22 mouse cellular contexts compared by ENCODE assay signal in genomic region chr16:21496799-21497198, GRCm38 (mm10).
DNase-seq lines count a peak whose midpoint lies in the region; ATAC-seq and TF ChIP-seq lines count a peak whose summit lies in the region.
"Had no signal": no experiment of that assay in that cellular context is flagged by ENCODE, and none has a peak within 500 bp of the region (broad histone marks: within the 10 kb centered on the region; RNA-seq: fewer than 3 reads in every experiment).

No protein-coding gene starts in this region.

- H3K4me3 ChIP-seq in heart, embryonic 13.5 days: no peak overlapping the region
- no peak overlapping the region for H3K4me3 ChIP-seq in heart, postnatal 0 days (ENCODE audit: low read depth, low read length)
- H3K4me3 ChIP-seq in heart, embryonic 11.5 days (ENCODE audit: low read depth, low read length): no peak overlapping the region
- H3K4me3 ChIP-seq in liver, embryonic 13.5 days (replicated peaks): no peak overlapping the region
- H3K4me3 ChIP-seq in liver, embryonic 16.5 days (ENCODE audit: low read depth, low read length): no peak overlapping the region
- H3K4me3 ChIP-seq: embryonic facial prominence, embryonic 15.5 days; erythroblast, embryonic 14.5 days; forebrain, embryonic 10.5 days; gastrocnemius, adult 2 months; hindbrain, embryonic 12.5 days had no signal

- no peaks in the 10 kb centered on the region for H3K27me3 ChIP-seq in heart, embryonic 13.5 days (replicated peaks)
- no peaks in the 10 kb centered on the region for H3K27me3 ChIP-seq in heart, postnatal 0 days (ENCODE audit: control insufficient read depth, insufficient read depth, low read length)
- no peaks in the 10 kb centered on the region for H3K27me3 ChIP-seq in heart, embryonic 11.5 days (ENCODE audit: control insufficient read depth, insufficient read depth, low read length)
- no peaks in the 10 kb centered on the region for H3K27me3 ChIP-seq in liver, embryonic 13.5 days
- H3K27me3 ChIP-seq in liver, embryonic 16.5 days (ENCODE audit: control insufficient read depth, insufficient read depth, low read depth, low read length): no peaks in the 10 kb centered on the region
- H3K27me3 ChIP-seq: embryonic facial prominence, embryonic 15.5 days; hindbrain, embryonic 12.5 days had no signal

- peak overlapping the region; percentile 94 for H3K27ac ChIP-seq in heart, embryonic 13.5 days (replicated peaks)
- H3K27ac ChIP-seq in heart, postnatal 0 days (ENCODE audit: low read depth): peak overlapping the region; percentile 97
- no peak overlapping the region for H3K27ac ChIP-seq in heart, embryonic 11.5 days (ENCODE audit: low read depth, low read length)
- H3K27ac ChIP-seq in liver, embryonic 13.5 days: no peak overlapping the region
- H3K27ac ChIP-seq in liver, embryonic 16.5 days (ENCODE audit: low read length): no peak overlapping the region
- H3K27ac ChIP-seq: embryonic facial prominence, embryonic 15.5 days; forebrain, embryonic 10.5 days; gastrocnemius, adult 2 months; hindbrain, embryonic 12.5 days had no signal

- peaks cover 26% of the 10 kb centered on the region for H3K36me3 ChIP-seq in heart, embryonic 13.5 days
- 0 out of 2 replicates have a peak, but pooled peaks cover 4% of the 10 kb centered on the region for H3K36me3 ChIP-seq in heart, postnatal 0 days (replicated peaks; ENCODE audit: control insufficient read depth, insufficient read depth, low read length)
- H3K36me3 ChIP-seq in heart, embryonic 11.5 days (ENCODE audit: control insufficient read depth, insufficient read depth, low read length): no peaks in the 10 kb centered on the region
- H3K36me3 ChIP-seq in liver, embryonic 13.5 days: no peaks in the 10 kb centered on the region
- no peaks in the 10 kb centered on the region for H3K36me3 ChIP-seq in liver, embryonic 16.5 days (ENCODE audit: control insufficient read depth, insufficient read depth)
- H3K36me3 ChIP-seq: embryonic facial prominence, embryonic 15.5 days had no signal

- ATAC-seq in heart, embryonic 13.5 days (ENCODE audit: extremely low read depth, insufficient number of reproducible peaks, low FRiP score, low TSS enrichment): no peak
- no peak for ATAC-seq in heart, postnatal 0 days (ENCODE audit: insufficient read depth, low read depth)
- no peak for ATAC-seq in heart, embryonic 11.5 days (replicated peaks; ENCODE audit: insufficient number of reproducible peaks, low FRiP score, low TSS enrichment)
- peak; percentile 54; the same call in 1 of the 2 replicates for ATAC-seq in liver, embryonic 13.5 days (ENCODE audit: low read depth)
- ATAC-seq in liver, embryonic 16.5 days (ENCODE audit: low read depth): peak; percentile 50
- ATAC-seq: forebrain, embryonic 14.5 days; hindbrain, embryonic 16.5 days; inflammation-experienced regulatory T-cells, adult 6 months; intestine, postnatal 0 days had no signal

- no peak for DNase-seq in heart, postnatal 36 days
- peak; percentile 31 for DNase-seq in heart, postnatal 0 days (ENCODE audit: low spot score)
- peak; percentile 13 for DNase-seq in liver, embryonic 13.5 days
- no peak for DNase-seq in urinary bladder, adult 18-20 months (ENCODE audit: low spot score in 2 of 2)
- no peak for DNase-seq in urinary bladder, postnatal 25 days (ENCODE audit: low spot score)
- DNase-seq: adrenal gland, adult 2 months; adrenal gland, postnatal 25 days; cerebellum, adult 18-20 months; cerebellum, postnatal 10 days; gastrocnemius, adult 2 months; gastrocnemius, postnatal 25 days had no signal

- no peak for TF ChIP-seq CTCF in heart, postnatal 0 days (IDR thresholded peaks at IDR 0.05; ENCODE audit: low read depth)

- no peak overlapping the region for H3K4me2 ChIP-seq in heart, embryonic 13.5 days
- H3K4me2 ChIP-seq in heart, postnatal 0 days (ENCODE audit: low read depth, low read length): no peak overlapping the region
- H3K4me2 ChIP-seq in heart, embryonic 11.5 days: no peak overlapping the region
- H3K4me2 ChIP-seq in liver, embryonic 13.5 days: no peak overlapping the region
- no peak overlapping the region for H3K4me2 ChIP-seq in liver, embryonic 16.5 days (ENCODE audit: low read depth, low read length)
- H3K4me2 ChIP-seq: embryonic facial prominence, embryonic 15.5 days; hindbrain, embryonic 12.5 days had no signal

- WGBS in heart, embryonic 13.5 days: 38% methylated on average over 9 of the region's 9 CpGs
- 33% methylated on average over 9 of the region's 9 CpGs for WGBS in heart, postnatal 0 days
- WGBS in heart, embryonic 11.5 days (ENCODE audit: insufficient replicate concordance): 56% methylated on average over 9 of the region's 9 CpGs
- WGBS in liver, embryonic 13.5 days (ENCODE audit: insufficient replicate concordance): 75% methylated on average over 9 of the region's 9 CpGs
- WGBS in liver, embryonic 16.5 days (ENCODE audit: insufficient replicate concordance): 68% methylated on average over 9 of the region's 9 CpGs

- H3K9me3 ChIP-seq in heart, embryonic 13.5 days: no peaks in the 10 kb centered on the region
- no peaks in the 10 kb centered on the region for H3K9me3 ChIP-seq in heart, postnatal 0 days (replicated peaks; ENCODE audit: control insufficient read depth, low read length)
- H3K9me3 ChIP-seq in heart, embryonic 11.5 days (replicated peaks; ENCODE audit: control insufficient read depth, low read length): no peaks in the 10 kb centered on the region
- no peaks in the 10 kb centered on the region for H3K9me3 ChIP-seq in liver, embryonic 13.5 days (replicated peaks)
- no peaks in the 10 kb centered on the region for H3K9me3 ChIP-seq in liver, embryonic 16.5 days (replicated peaks; ENCODE audit: control insufficient read depth, low read length)
- H3K9me3 ChIP-seq: embryonic facial prominence, embryonic 15.5 days; forebrain, embryonic 10.5 days; hindbrain, embryonic 12.5 days had no signal

- no peak overlapping the region; the same call in 1 of the 2 replicates for H3K9ac ChIP-seq in heart, embryonic 13.5 days
- peak overlapping the region; percentile 0; the same call in 1 of the 2 replicates for H3K9ac ChIP-seq in heart, postnatal 0 days (replicated peaks; ENCODE audit: low read depth, low read length)
- no peak overlapping the region for H3K9ac ChIP-seq in heart, embryonic 11.5 days (ENCODE audit: low read depth, low read length)
- H3K9ac ChIP-seq in liver, embryonic 13.5 days: no peak overlapping the region
- no peak overlapping the region for H3K9ac ChIP-seq in liver, embryonic 16.5 days (ENCODE audit: low read depth, low read length)
- H3K9ac ChIP-seq: embryonic facial prominence, embryonic 15.5 days; hindbrain, embryonic 12.5 days had no signal

- intact Hi-C loops in heart, postnatal 36 days (cut with DNase I): no loop called here

- no peak for TF ChIP-seq EP300 in heart, postnatal 0 days (IDR thresholded peaks at IDR 0.05; ENCODE audit: low read depth)

- H3K4me1 ChIP-seq in heart, embryonic 13.5 days: peaks cover 43% of the 10 kb centered on the region
- H3K4me1 ChIP-seq in heart, postnatal 0 days (ENCODE audit: control insufficient read depth, insufficient read depth): peaks cover 44% of the 10 kb centered on the region
- H3K4me1 ChIP-seq in heart, embryonic 11.5 days (ENCODE audit: control insufficient read depth, insufficient read depth, low read length): peaks cover 30% of the 10 kb centered on the region
- H3K4me1 ChIP-seq in liver, embryonic 13.5 days (replicated peaks): peaks cover 5% of the 10 kb centered on the region; the same call in 1 of the 2 replicates
- no peaks in the 10 kb centered on the region; the same call in 1 of the 2 replicates for H3K4me1 ChIP-seq in liver, embryonic 16.5 days (ENCODE audit: control insufficient read depth, low read depth, low read length)
- H3K4me1 ChIP-seq: embryonic facial prominence, embryonic 15.5 days had no signal

Comparison
In these comparisons a context has a peak if more than half of its experiments do, and no peak if none do; other contexts are left out.
1. H3K27ac ChIP-seq: peak in heart, embryonic 13.5 days (single experiment) and heart, postnatal 0 days (single experiment); none in heart, embryonic 11.5 days (single experiment), liver, embryonic 13.5 days (single experiment) and liver, embryonic 16.5 days (single experiment).
2. DNase-seq: peak in heart, postnatal 0 days (single experiment) and liver, embryonic 13.5 days (single experiment); none in heart, postnatal 36 days (0 of 2), urinary bladder, adult 18-20 months (0 of 2) and urinary bladder, postnatal 25 days (single experiment).
3. ATAC-seq: peak in liver, embryonic 13.5 days (single experiment) and liver, embryonic 16.5 days (single experiment); none in heart, embryonic 13.5 days (single experiment), heart, postnatal 0 days (single experiment) and heart, embryonic 11.5 days (single experiment).